Mouse (Mus musculus): ENCODE measurements around the gene Chd3. TPM values are rescaled to one million over a fixed set of nuclear protein-coding genes. Genes with fewer than 3 reads are reported as not detected.

Gene Chd3
- polyA plus RNA-seq, 2 experiments, result 2.4 to 13.7 TPM

- H3K4me1 ChIP-seq (replicated peaks; ENCODE audit: control insufficient read depth in 2 of 2, insufficient read depth in 2 of 2, low read length in 1 of 2), result peaks cover 41 to 45% of the 10 kb centered on the region in 2 experiments
- ATAC-seq (ENCODE audit: insufficient read depth) (peak; percentile 8), DNase-seq (ENCODE audit: low read depth in 3 of 3, low spot score in 3 of 3) (no peak)
- H3K4me3 ChIP-seq (ENCODE audit: insufficient read depth in 1 of 2, low read depth in 2 of 2, low read length in 2 of 2), result peak overlapping the region; percentile 51 to 64; a peak in 3 of 4 replicates
- H3K27ac ChIP-seq, result peak overlapping the region; percentile 94
- H3K4me2 ChIP-seq (ENCODE audit: low read depth), result peak overlapping the region; percentile 77
- TF ChIP-seq EP300 (IDR thresholded peaks at IDR 0.05; ENCODE audit: low read depth) (no peak), CTCF (IDR thresholded peaks at IDR 0.05; ENCODE audit: low read depth) (peak; percentile 78)
- H3K9ac ChIP-seq (replicated peaks), result peak overlapping the region; percentile 44
- H3K27me3 ChIP-seq (ENCODE audit: control insufficient read depth, insufficient read depth, low read length), result peaks cover 18% of the 10 kb centered on the region
- no peaks in the 10 kb centered on the region for H3K36me3 ChIP-seq (replicated peaks; ENCODE audit: control insufficient read depth, insufficient read depth, low read depth)
- no peaks in the 10 kb centered on the region for H3K9me3 ChIP-seq (ENCODE audit: control insufficient read depth, low read length)
- WGBS (ENCODE audit: insufficient replicate concordance), result 47% methylated on average over 3 of the region's 3 CpGs
These were observed 3.6 kb upstream of the Chd3 start for GRCm38 (mm10) chr11:69372780-69373170.

- Histone ChIP-seq H3K9ac (replicated peaks) (peak overlapping the region; percentile 44), H3K4me3 (ENCODE audit: insufficient read depth in 1 of 2, low read depth in 2 of 2, low read length in 2 of 2) (peak overlapping the region in 1 of 2 experiments; percentile 51; a peak in 2 of 4 replicates), H3K36me3 (replicated peaks; ENCODE audit: control insufficient read depth, insufficient read depth, low read depth) (no peaks in the 10 kb centered on the region), H3K27ac (peak overlapping the region; percentile 94), H3K27me3 (ENCODE audit: control insufficient read depth, insufficient read depth, low read length) (peaks cover 23% of the 10 kb centered on the region), H3K9me3 (ENCODE audit: control insufficient read depth, low read length) (no peaks in the 10 kb centered on the region), H3K4me1 (replicated peaks; ENCODE audit: control insufficient read depth in 2 of 2, insufficient read depth in 2 of 2, low read length in 1 of 2) (peaks cover 46 to 48% of the 10 kb centered on the region in 2 experiments), H3K4me2 (ENCODE audit: low read depth) (peak overlapping the region; percentile 77)
- ATAC-seq (ENCODE audit: insufficient read depth) (peak; percentile 15; the same call in 1 of the 2 replicates), DNase-seq (ENCODE audit: low read depth in 3 of 3, low spot score in 3 of 3) (no peak)
- 33% methylated on average over 12 of the region's 12 CpGs for WGBS (ENCODE audit: insufficient replicate concordance)
- TF ChIP-seq EP300 (IDR thresholded peaks at IDR 0.05; ENCODE audit: low read depth), result no peak
- no peak for TF ChIP-seq CTCF (IDR thresholded peaks at IDR 0.05; ENCODE audit: low read depth)
These were observed 3.0 kb upstream of the Chd3 start for GRCm38 (mm10) chr11:69372056-69372779.

- Histone ChIP-seq H3K4me3 (ENCODE audit: insufficient read depth in 1 of 2, low read depth in 2 of 2, low read length in 2 of 2) (no peak overlapping the region), H3K27me3 (ENCODE audit: control insufficient read depth, insufficient read depth, low read length) (peaks cover 29% of the 10 kb centered on the region), H3K36me3 (replicated peaks; ENCODE audit: control insufficient read depth, insufficient read depth, low read depth) (no peaks in the 10 kb centered on the region), H3K9me3 (ENCODE audit: control insufficient read depth, low read length) (no peaks in the 10 kb centered on the region), H3K4me1 (replicated peaks; ENCODE audit: control insufficient read depth in 2 of 2, insufficient read depth in 2 of 2, low read length in 1 of 2) (peaks cover 47 to 53% of the 10 kb centered on the region in 2 experiments), H3K4me2 (ENCODE audit: low read depth) (peak overlapping the region; percentile 11; the same call in 1 of the 2 replicates), H3K27ac (peak overlapping the region; percentile 94), H3K9ac (replicated peaks) (no peak overlapping the region; the same call in 1 of the 2 replicates)
- 70% methylated on average over 12 of the region's 12 CpGs for WGBS (ENCODE audit: insufficient replicate concordance)
- DNase-seq (ENCODE audit: low read depth in 3 of 3, low spot score in 3 of 3), result no peak
- ATAC-seq (ENCODE audit: insufficient read depth), result no peak
- no peak for TF ChIP-seq EP300 (IDR thresholded peaks at IDR 0.05; ENCODE audit: low read depth)
- no peak for TF ChIP-seq CTCF (IDR thresholded peaks at IDR 0.05; ENCODE audit: low read depth)
These were observed 2.4 kb upstream of the Chd3 start for GRCm38 (mm10) chr11:69371601-69372000.

GRCm38 (mm10) chr11:69370817-69371215 is 1.6 kb upstream of the Chd3 start:
- TF ChIP-seq EP300 (IDR thresholded peaks at IDR 0.05; ENCODE audit: low read depth), result no peak
- TF ChIP-seq CTCF (IDR thresholded peaks at IDR 0.05; ENCODE audit: low read depth), result no peak
- ATAC-seq (ENCODE audit: insufficient read depth), result no peak
- H3K36me3 ChIP-seq (replicated peaks; ENCODE audit: control insufficient read depth, insufficient read depth, low read depth), result no peaks in the 10 kb centered on the region
- peaks cover 34% of the 10 kb centered on the region for H3K27me3 ChIP-seq (ENCODE audit: control insufficient read depth, insufficient read depth, low read length)
- DNase-seq (ENCODE audit: low read depth in 3 of 3, low spot score in 3 of 3), result no peak
- H3K9me3 ChIP-seq (ENCODE audit: control insufficient read depth, low read length), result no peaks in the 10 kb centered on the region
- H3K4me1 ChIP-seq (replicated peaks; ENCODE audit: control insufficient read depth in 2 of 2, insufficient read depth in 2 of 2, low read length in 1 of 2), result peaks cover 47 to 58% of the 10 kb centered on the region in 2 experiments
- peak overlapping the region; percentile 6; the same call in 1 of the 2 replicates for H3K27ac ChIP-seq
- H3K9ac ChIP-seq (replicated peaks), result no peak overlapping the region
- H3K4me3 ChIP-seq (ENCODE audit: insufficient read depth in 1 of 2, low read depth in 2 of 2, low read length in 2 of 2), result no peak overlapping the region
- 36% methylated on average over 9 of the region's 9 CpGs for WGBS (ENCODE audit: insufficient replicate concordance)
- peak overlapping the region; percentile 32; the same call in 1 of the 2 replicates for H3K4me2 ChIP-seq (ENCODE audit: low read depth)

All from liver, embryonic 14.5 days (tissue).